Comparison of ENCODE assay signal across 13 mouse cellular contexts in the genomic region with DNA sequence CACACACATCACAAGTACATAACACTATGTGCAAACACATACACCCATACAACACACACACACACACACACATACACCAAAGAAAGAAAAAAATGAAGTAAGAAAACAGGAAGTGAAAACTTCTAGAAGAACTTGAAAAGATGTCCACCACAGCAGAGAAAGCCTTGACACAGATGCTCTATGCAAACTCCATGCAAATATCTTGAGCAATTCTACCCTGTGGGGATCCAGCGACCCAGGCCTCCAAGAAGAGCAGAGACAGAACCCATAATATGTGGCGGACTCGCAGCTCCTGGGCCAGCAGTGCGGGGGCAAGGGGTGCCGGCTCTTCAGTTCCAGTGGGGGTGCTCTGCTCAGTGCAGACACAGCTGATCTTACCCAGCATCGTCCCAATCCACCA.
A peak's percentile ranks its signal among the peaks of the same experiment; 100 is the strongest.
DNase-seq lines count a peak whose midpoint lies in the region; ATAC-seq and TF ChIP-seq lines count a peak whose summit lies in the region.
"Had no signal": no experiment of that assay in that cellular context is flagged by ENCODE, and none has a peak within 500 bp of the region (broad histone marks: within the 10 kb centered on the region; RNA-seq: fewer than 3 reads in every experiment).

No protein-coding gene starts in this region.

- no peak for TF ChIP-seq CTCF in small intestine, adult 2 months (IDR thresholded peaks at IDR 0.05; ENCODE audit: extremely low read depth, insufficient read length, insufficient replicate concordance, low read depth, low read length)

- H3K4me1 ChIP-seq in midbrain, embryonic 10.5 days = peaks cover 26% of the 10 kb centered on the region
- H3K4me1 ChIP-seq in midbrain, embryonic 11.5 days (ENCODE audit: control insufficient read depth, insufficient read depth, low read length) = peaks cover 11% of the 10 kb centered on the region; the same call in 1 of the 2 replicates
- H3K4me1 ChIP-seq in small intestine, adult 2 months (ENCODE audit: control insufficient read depth, insufficient read depth, insufficient read length, low read length) = peaks cover 13% of the 10 kb centered on the region

- H3K4me3 ChIP-seq in midbrain, embryonic 10.5 days = no peak overlapping the region
- no peak overlapping the region for H3K4me3 ChIP-seq in midbrain, embryonic 11.5 days (ENCODE audit: low read depth, low read length)
- no peak overlapping the region for H3K4me3 ChIP-seq in small intestine, adult 2 months (ENCODE audit: low read depth, low read length)
- H3K4me3 ChIP-seq: forebrain, embryonic 12.5 days; liver, embryonic 13.5 days; neural tube, embryonic 15.5 days had no signal

- no peak for ATAC-seq in midbrain, embryonic 11.5 days (ENCODE audit: low FRiP score)
- ATAC-seq in CD4-positive, CD25-positive, alpha-beta regulatory T cell, adult 4 months = peak; percentile 15
- 0 out of 2 replicates have a peak, but pooled peaks have one; percentile 1 for ATAC-seq in common myeloid progenitor, adult 5-6 weeks (replicated peaks; ENCODE audit: low read depth, poor library complexity, severe bottlenecking)

- H3K36me3 ChIP-seq in midbrain, embryonic 10.5 days = peaks cover 63% of the 10 kb centered on the region
- H3K36me3 ChIP-seq in midbrain, embryonic 11.5 days (ENCODE audit: control insufficient read depth, insufficient read depth, low read length) = no peaks in the 10 kb centered on the region
- no peaks in the 10 kb centered on the region for H3K36me3 ChIP-seq in small intestine, adult 2 months (ENCODE audit: control insufficient read depth, insufficient read depth, low read length)
- H3K36me3 ChIP-seq: neural tube, embryonic 15.5 days had no signal

- no peak overlapping the region for H3K9ac ChIP-seq in midbrain, embryonic 11.5 days (ENCODE audit: low read length)
- H3K9ac ChIP-seq: forebrain, embryonic 12.5 days; liver, embryonic 13.5 days; neural tube, embryonic 15.5 days had no signal

- peaks cover 6% of the 10 kb centered on the region; the same call in 1 of the 2 replicates for H3K9me3 ChIP-seq in midbrain, embryonic 10.5 days (replicated peaks)
- H3K9me3 ChIP-seq in midbrain, embryonic 11.5 days (ENCODE audit: control insufficient read depth, low read length) = no peaks in the 10 kb centered on the region
- H3K9me3 ChIP-seq: forebrain, embryonic 12.5 days; liver, embryonic 13.5 days; neural tube, embryonic 15.5 days had no signal

- TF ChIP-seq POLR2A in small intestine, adult 2 months (IDR thresholded peaks at IDR 0.05; ENCODE audit: low read depth, low read length) = no peak

- no peaks in the 10 kb centered on the region for H3K27me3 ChIP-seq in midbrain, embryonic 10.5 days (ENCODE audit: low read depth, poor library complexity, severe bottlenecking)
- H3K27me3 ChIP-seq in midbrain, embryonic 11.5 days (ENCODE audit: control insufficient read depth, insufficient read depth, low read length) = no peaks in the 10 kb centered on the region
- H3K27me3 ChIP-seq in small intestine, adult 2 months (ENCODE audit: control insufficient read depth, insufficient read depth, low read length) = no peaks in the 10 kb centered on the region
- H3K27me3 ChIP-seq: forebrain, embryonic 12.5 days; liver, embryonic 13.5 days; neural tube, embryonic 15.5 days had no signal

- WGBS in midbrain, embryonic 10.5 days = 96% methylated on average over 6 of the region's 6 CpGs
- WGBS in midbrain, embryonic 11.5 days = 86% methylated on average over 6 of the region's 6 CpGs
- WGBS in small intestine, adult 2 months = 83% methylated on average over 6 of the region's 6 CpGs

- no peak overlapping the region for H3K4me2 ChIP-seq in midbrain, embryonic 11.5 days
- H3K4me2 ChIP-seq: forebrain, embryonic 12.5 days; liver, embryonic 13.5 days; neural tube, embryonic 15.5 days had no signal

- H3K27ac ChIP-seq in midbrain, embryonic 10.5 days (replicated peaks) = peak overlapping the region; percentile 0; the same call in 1 of the 2 replicates
- no peak overlapping the region for H3K27ac ChIP-seq in midbrain, embryonic 11.5 days (ENCODE audit: low read depth, low read length)
- peak overlapping the region; percentile 56; the same call in 1 of the 2 replicates for H3K27ac ChIP-seq in small intestine, adult 2 months (ENCODE audit: insufficient read depth, low read depth, low read length)
- H3K27ac ChIP-seq: forebrain, embryonic 12.5 days; liver, embryonic 13.5 days; neural tube, embryonic 15.5 days had no signal

- DNase-seq in midbrain, embryonic 10.5 days (ENCODE audit: low spot score) = no peak
- no peak for DNase-seq in midbrain, embryonic 11.5 days (ENCODE audit: low spot score, missing footprints)
- DNase-seq in embryo, embryonic 11 days = no peak
- no peak for DNase-seq in left cerebral cortex, adult 9 months (ENCODE audit: low spot score in 2 of 2)
- no peak for DNase-seq in urinary bladder, postnatal 4 days (ENCODE audit: low spot score in 2 of 2)
- DNase-seq: cerebellum, adult 11-12 months; liver, embryonic 13.5 days; right cerebral cortex, adult 18-20 months had no signal
